Mouse (Mus musculus): ENCODE data around the gene Gm17542. TPM values are rescaled to one million over a fixed set of nuclear protein-coding genes. Genes with fewer than 3 reads are reported as not detected.

Gm17542 gene
- total RNA-seq, 2 experiments from 2014 or later: not detected

Other genes starting within 250 kb of the Gm17542 start
- gene Ccdc138, start 220.3 kb downstream of the Gm17542 start, total RNA-seq (2015; ENCODE audit: low replicate concordance): 9.0 and 14.7 TPM in 2 replicates
- gene Ccdc138, start 220.3 kb downstream of the Gm17542 start, total RNA-seq (2017; ENCODE audit: low replicate concordance): 6.4 and 7.3 TPM in 2 replicates
- gene Edar, start 42.6 kb downstream of the Gm17542 start, total RNA-seq (2015; ENCODE audit: low replicate concordance): not detected in 2 replicates
- not detected in 2 replicates for gene Edar, start 42.6 kb downstream of the Gm17542 start, total RNA-seq (2017; ENCODE audit: low replicate concordance)
- gene Sh3rf3, start 95.1 kb upstream of the Gm17542 start, total RNA-seq (2015; ENCODE audit: low replicate concordance): not detected in 2 replicates
- not detected in 2 replicates for gene Sh3rf3, start 95.1 kb upstream of the Gm17542 start, total RNA-seq (2017; ENCODE audit: low replicate concordance)

Measured in erythroid progenitor cell, adult 5-6 weeks (primary cell).